Mouse (Mus musculus) midbrain, postnatal 0 days (tissue): ENCODE measurements around the gene Tnks2. TPM values are rescaled to one million over a fixed set of nuclear protein-coding genes. Genes with fewer than 3 reads are reported as not detected.

Experiments used
- ATAC-seq: fragments of 200-750 bp; cut with Nextera tagmentation; 2 replicates; pipeline ENCODE4 v1.8.0; 2017; ENCODE audit warnings: moderate number of reproducible peaks, mild to moderate bottlenecking, moderate TSS enrichment, moderate library complexity; ENCODE audit not compliant: low FRiP score
- DNase-seq: peaks from one replicate; pipeline ENCODE4 v3.0.0-alpha.2; 2015; ENCODE audit warnings: low spot score
- H3K27ac ChIP-seq: fragments of 300-500 bp; sonication (generic); 2 replicates; pipeline ENCODE4 v1.5.1; 2014; ENCODE audit warnings: low read depth, mild to moderate bottlenecking, low read length, mixed read lengths
- H3K27me3 ChIP-seq: fragments of 300-500 bp; sonication (generic); 2 replicates; pipeline ENCODE4 v1.6.1; 2014; ENCODE audit warnings: low read length, control low read depth, mixed read lengths; ENCODE audit not compliant: insufficient read depth
- H3K36me3 ChIP-seq: fragments of 300-500 bp; sonication (generic); 2 replicates; pipeline ENCODE4 v1.6.1; 2014; ENCODE audit warnings: low read length, control low read depth, mixed read lengths; ENCODE audit not compliant: insufficient read depth
- H3K4me1 ChIP-seq: fragments of 300-500 bp; sonication (generic); 2 replicates; pipeline ENCODE4 v1.6.1; 2014; ENCODE audit warnings: mild to moderate bottlenecking, control low read depth, antibody characterized with exemption, low read length, mixed read lengths; ENCODE audit not compliant: insufficient read depth
- H3K4me2 ChIP-seq: fragments of 300-500 bp; sonication (generic); 2 replicates; pipeline ENCODE4 v1.6.1; 2014; ENCODE audit warnings: low read depth, mild to moderate bottlenecking, low read length, mixed read lengths; ENCODE audit not compliant: poor library complexity, severe bottlenecking
- H3K4me3 ChIP-seq: fragments of 300-500 bp; sonication (generic); 2 replicates; pipeline ENCODE4 v1.5.1; 2014; ENCODE audit warnings: low read depth, mild to moderate bottlenecking, low read length, moderate library complexity
- H3K9ac ChIP-seq: fragments of 300-500 bp; sonication (generic); replicated peaks from 2 replicates; pipeline ENCODE4 v1.6.1; 2014; ENCODE audit warnings: mild to moderate bottlenecking, low read length, moderate library complexity, mixed read lengths; ENCODE audit not compliant: poor library complexity, severe bottlenecking
- H3K9me3 ChIP-seq: fragments of 300-500 bp; sonication (generic); 2 replicates; pipeline ENCODE4 v1.6.1; 2016; ENCODE audit warnings: low read length, control low read depth
- CTCF ChIP-seq: IDR thresholded peaks from 2 replicates; pipeline ENCODE4 v1.5.1; 2016; ENCODE audit warnings: antibody characterized with exemption, mild to moderate bottlenecking
- WGBS: fragments of 180-500 bp; shearing (Covaris S2); extraction: QIAGEN DNeasy Blood & Tissue Kit; methylation state at CpG from one replicate; pipeline ENCODE4 v1.1.7; 2014; 5-methylcytosine and 5-hydroxymethylcytosine counted together
- polyA plus RNA-seq: library from polyadenylated mRNA; unstranded; fragments of >200 nt; fragmentation: Nextera tagmentation; extraction: Ambion mirVana; gene quantifications from 2 replicates; pipeline ENCODE4 v1.2.1, GENCODE M21; 2015
- total RNA-seq: library from RNA; depleted of rRNA; stranded (reverse); fragments of >200 nt; gene quantifications from 2 replicates; pipeline ENCODE4 v1.2.3, GENCODE M21; 2014

The Tnks2 gene
- total and polyA plus RNA-seq, 2 experiments from 2014 or later: 27.2 to 181 TPM

GRCm38 (mm10) chr19:36909676-36910292, 75.8 kb downstream of the Tnks2 start:
- H3K36me3 ChIP-seq: no peaks in the 10 kb centered on the region
- peak; percentile 73 for TF ChIP-seq CTCF
- ATAC-seq: no peak
- no peaks in the 10 kb centered on the region for H3K27me3 ChIP-seq
- H3K4me2 ChIP-seq: no peak overlapping the region
- WGBS: 23% methylated on average over 9 of the region's 9 CpGs
- no peaks in the 10 kb centered on the region for H3K4me1 ChIP-seq
- H3K4me3 ChIP-seq: no peak overlapping the region
- peak; percentile 71 for DNase-seq
- no peaks in the 10 kb centered on the region for H3K9me3 ChIP-seq
- no peak overlapping the region for H3K27ac ChIP-seq
- no peak overlapping the region for H3K9ac ChIP-seq

- no peaks in the 10 kb centered on the region for H3K4me1 ChIP-seq
- no peak overlapping the region for H3K4me2 ChIP-seq
- no peak overlapping the region for H3K4me3 ChIP-seq
- H3K27ac ChIP-seq: no peak overlapping the region
- H3K9ac ChIP-seq: no peak overlapping the region
- H3K27me3 ChIP-seq: no peaks in the 10 kb centered on the region
- DNase-seq (peak; percentile 82), ATAC-seq (peak; percentile 87)
- 9% methylated on average over 12 of the region's 12 CpGs for WGBS
- H3K36me3 ChIP-seq: no peaks in the 10 kb centered on the region
- no peaks in the 10 kb centered on the region for H3K9me3 ChIP-seq
- TF ChIP-seq CTCF: no peak
Observed at GRCm38 (mm10) chr19:36910424-36911045, 76.5 kb downstream of the Tnks2 start.

- H3K27me3 ChIP-seq: no peaks in the 10 kb centered on the region
- no peak overlapping the region for H3K9ac ChIP-seq
- no peak overlapping the region for H3K27ac ChIP-seq
- H3K4me1 ChIP-seq: no peaks in the 10 kb centered on the region
- no peak for ATAC-seq
- no peaks in the 10 kb centered on the region for H3K36me3 ChIP-seq
- no peak for DNase-seq
- H3K9me3 ChIP-seq: no peaks in the 10 kb centered on the region
- H3K4me2 ChIP-seq: no peak overlapping the region
- TF ChIP-seq CTCF: no peak
- 88% methylated on average over 7 of the region's 7 CpGs for WGBS
- no peak overlapping the region for H3K4me3 ChIP-seq
Observed at GRCm38 (mm10) chr19:36913064-36913463, 79.0 kb downstream of the Tnks2 start.

GRCm38 (mm10) chr19:36916206-36916605, 82.2 kb downstream of the Tnks2 start:
- Histone ChIP-seq H3K4me1 (peaks cover 2% of the 10 kb centered on the region; the same call in 1 of the 2 replicates), H3K36me3 (no peaks in the 10 kb centered on the region), H3K4me2 (no peak overlapping the region), H3K4me3 (no peak overlapping the region), H3K9ac (no peak overlapping the region), H3K27ac (no peak overlapping the region), H3K9me3 (no peaks in the 10 kb centered on the region), H3K27me3 (no peaks in the 10 kb centered on the region)
- TF ChIP-seq CTCF: no peak
- ATAC-seq (no peak), DNase-seq (peak; percentile 42)
- 76% methylated on average over 4 of the region's 4 CpGs for WGBS

GRCm38 (mm10) chr19:36916876-36917389, 82.9 kb downstream of the Tnks2 start:
- 90% methylated on average over 1 of the region's 1 CpGs for WGBS
- Histone ChIP-seq H3K4me1 (peaks cover 2% of the 10 kb centered on the region; the same call in 1 of the 2 replicates), H3K27ac (no peak overlapping the region), H3K36me3 (no peaks in the 10 kb centered on the region), H3K9me3 (no peaks in the 10 kb centered on the region), H3K4me2 (no peak overlapping the region), H3K9ac (no peak overlapping the region), H3K4me3 (no peak overlapping the region), H3K27me3 (no peaks in the 10 kb centered on the region)
- no peak for TF ChIP-seq CTCF
- ATAC-seq (no peak), DNase-seq (no peak)
